Mouse (Mus musculus): ENCODE results near the gene Exosc5.

DNA sequence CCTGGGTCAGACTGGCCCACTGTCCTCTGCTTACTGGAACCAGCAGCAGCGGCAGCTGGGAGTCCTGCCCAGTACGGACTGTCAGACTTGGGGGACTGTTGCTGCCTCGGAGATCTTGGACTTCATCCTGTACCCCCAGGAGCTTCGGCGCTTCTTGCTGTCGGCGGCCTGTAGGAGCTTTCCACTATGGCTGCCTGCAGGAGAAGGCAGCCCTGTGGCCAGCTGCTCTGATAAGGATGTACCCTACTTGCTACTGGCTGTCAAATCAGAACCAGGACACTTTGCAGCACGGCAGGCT is 30.7 kb upstream of the Exosc5 start:
- TF ChIP-seq POLR2A (IDR thresholded peaks at IDR 0.05; ENCODE audit: low read depth, low read length): no peak
- TF ChIP-seq CTCF (IDR thresholded peaks at IDR 0.05; ENCODE audit: extremely low read depth, insufficient read length, insufficient replicate concordance, low read depth, low read length): no peak
